Mouse (Mus musculus) mouse trophoblast stem cell (cell line): ENCODE measurements around the gene Med13.
"Not testable (repeated sequence)": the region's sequence is repeated elsewhere in the genome, so short reads cannot be mapped to it uniquely, and the experiment has no call there.

Experiments used
- in situ Hi-C, 2 experiments: fragments of 300-500 bp; cut with MseI, MboI; formaldehyde crosslinking; loops; 2 replicates in 1 of 2; 3 replicates in 1 of 2; pipeline ENCODE4 v1.15.1; 2025

Gene Med13

GRCm38 (mm10) chr11:86380521-86381238 lies 23.3 kb upstream of the Med13 start:
- in situ Hi-C loops: no loop called here

GRCm38 (mm10) chr11:86378981-86379380 lies 21.6 kb upstream of the Med13 start:
- in situ Hi-C loops: no loop called here

GRCm38 (mm10) chr11:86377841-86378240 lies 20.4 kb upstream of the Med13 start:
- in situ Hi-C loops: no loop called here

GRCm38 (mm10) chr11:86376707-86377106 lies 19.3 kb upstream of the Med13 start:
- in situ Hi-C loops: no loop called here

- in situ Hi-C loops: no loop called here
These were observed 17.7 kb upstream of the Med13 start for GRCm38 (mm10) chr11:86375086-86375485.

- in situ Hi-C loops: no loop called here
These were observed 13.9 kb upstream of the Med13 start for GRCm38 (mm10) chr11:86371266-86371665.

GRCm38 (mm10) chr11:86369860-86370259 lies 12.5 kb upstream of the Med13 start:
- in situ Hi-C loops: no loop called here

- in situ Hi-C loops: no loop called here
These were observed 11.6 kb upstream of the Med13 start for GRCm38 (mm10) chr11:86369003-86369402.

GRCm38 (mm10) chr11:86364709-86365452 lies 7.5 kb upstream of the Med13 start:
- in situ Hi-C loops: no loop called here

- in situ Hi-C loops: no loop called here
These were observed 654 bp upstream of the Med13 start for GRCm38 (mm10) chr11:86357984-86358528.

GRCm38 (mm10) chr11:86356007-86356853 lies 1.2 kb downstream of the Med13 start:
- in situ Hi-C loops: no loop called here

- in situ Hi-C loops: no loop called here
These were observed 3.8 kb downstream of the Med13 start for GRCm38 (mm10) chr11:86353586-86353985.

- in situ Hi-C loops: no loop called here
These were observed 5.6 kb downstream of the Med13 start for GRCm38 (mm10) chr11:86351766-86352315.

- in situ Hi-C loops: no loop called here
These were observed 6.7 kb downstream of the Med13 start for GRCm38 (mm10) chr11:86350636-86351138.

- in situ Hi-C loops: no loop called here
These were observed 8.1 kb downstream of the Med13 start for GRCm38 (mm10) chr11:86349325-86349724.

- in situ Hi-C loops: no loop called here
These were observed 8.5 kb downstream of the Med13 start for GRCm38 (mm10) chr11:86348872-86349271.

GRCm38 (mm10) chr11:86347387-86348122 lies 9.8 kb downstream of the Med13 start:
- in situ Hi-C loops: no loop called here

GRCm38 (mm10) chr11:86346525-86346924 lies 10.9 kb downstream of the Med13 start:
- in situ Hi-C loops: no loop called here

- in situ Hi-C loops: not testable (repeated sequence)
These were observed 12.5 kb downstream of the Med13 start for GRCm38 (mm10) chr11:86344940-86345339.

GRCm38 (mm10) chr11:86324251-86324650 lies 33.2 kb downstream of the Med13 start:
- in situ Hi-C loops: no loop called here

GRCm38 (mm10) chr11:86314992-86315391 lies 42.4 kb downstream of the Med13 start:
- in situ Hi-C loops: not testable (repeated sequence)
